Mouse (Mus musculus) forebrain, embryonic 14.5 days (tissue): ENCODE measurements around the gene Atp5h. TPM values are rescaled to one million over a fixed set of nuclear protein-coding genes. Genes with fewer than 3 reads are reported as not detected.

Experiments
- ATAC-seq: fragments of 200-750 bp; cut with Nextera tagmentation; 2 replicates; pipeline ENCODE4 v1.8.0; 2017; ENCODE audit warnings: mild to moderate bottlenecking, moderate library complexity
- DNase-seq: peaks from one replicate; pipeline ENCODE4 v3.0.0-alpha.2; 2015; ENCODE audit warnings: low spot score
- H3K27ac ChIP-seq: fragments of 300-500 bp; sonication (generic); 2 replicates; pipeline ENCODE4 v1.5.1; 2014; ENCODE audit warnings: low read depth, mild to moderate bottlenecking, control low read depth, low read length, moderate library complexity
- H3K27me3 ChIP-seq: fragments of 300-500 bp; sonication (generic); replicated peaks from 2 replicates; pipeline ENCODE4 v1.6.1; 2014; ENCODE audit warnings: low read length, control low read depth, mixed read lengths; ENCODE audit not compliant: control insufficient read depth, insufficient read depth
- H3K36me3 ChIP-seq: fragments of 300-500 bp; sonication (generic); 2 replicates; pipeline ENCODE4 v1.6.1; 2014; ENCODE audit warnings: low read length, control low read depth; ENCODE audit not compliant: control insufficient read depth, insufficient read depth
- H3K4me1 ChIP-seq: fragments of 300-500 bp; sonication (generic); 2 replicates; pipeline ENCODE4 v1.6.1; 2014; ENCODE audit warnings: antibody characterized with exemption, low read length, control low read depth; ENCODE audit not compliant: control insufficient read depth, insufficient read depth
- H3K4me2 ChIP-seq: fragments of 300-500 bp; sonication (generic); 2 replicates; pipeline ENCODE4 v1.6.1; 2014; ENCODE audit warnings: mild to moderate bottlenecking, control low read depth, low read length
- H3K4me3 ChIP-seq: fragments of 300-500 bp; sonication (generic); 2 replicates; pipeline ENCODE4 v1.5.1; 2014; ENCODE audit warnings: low read depth, low read length, control low read depth
- H3K9ac ChIP-seq: fragments of 300-500 bp; sonication (generic); 2 replicates; pipeline ENCODE4 v1.6.1; 2014; ENCODE audit warnings: mild to moderate bottlenecking, low read length, control low read depth, moderate library complexity
- H3K9me3 ChIP-seq: fragments of 300-500 bp; sonication (generic); replicated peaks from 2 replicates; pipeline ENCODE4 v1.6.1; 2016; ENCODE audit warnings: low read length, control low read depth, mixed read lengths; ENCODE audit not compliant: control insufficient read depth
- WGBS: fragments of 180-500 bp; shearing (Covaris S2); extraction: QIAGEN DNeasy Blood & Tissue Kit; methylation state at CpG from one replicate; pipeline ENCODE4 v1.1.7; 2014; 5-methylcytosine and 5-hydroxymethylcytosine counted together
- polyA plus RNA-seq: library from polyadenylated mRNA; unstranded; fragments of >200 nt; fragmentation: Nextera tagmentation; extraction: Ambion mirVana; gene quantifications from 2 replicates; pipeline ENCODE4 v1.2.1, GENCODE M21; 2014

Atp5h gene
- polyA plus RNA-seq, 1 experiment from 2014 or later: 904 TPM

GRCm38 (mm10) chr11:115430561-115430960 is 10.8 kb upstream of the Atp5h start:
- 94% methylated on average over 6 of the region's 6 CpGs for WGBS
- Histone ChIP-seq H3K4me3 (no peak overlapping the region), H3K27me3 (no peaks in the 10 kb centered on the region), H3K36me3 (peaks cover 66% of the 10 kb centered on the region), H3K9me3 (no peaks in the 10 kb centered on the region), H3K4me2 (no peak overlapping the region), H3K4me1 (no peaks in the 10 kb centered on the region), H3K9ac (no peak overlapping the region), H3K27ac (no peak overlapping the region)
- DNase-seq (no peak), ATAC-seq (no peak)

DNA sequence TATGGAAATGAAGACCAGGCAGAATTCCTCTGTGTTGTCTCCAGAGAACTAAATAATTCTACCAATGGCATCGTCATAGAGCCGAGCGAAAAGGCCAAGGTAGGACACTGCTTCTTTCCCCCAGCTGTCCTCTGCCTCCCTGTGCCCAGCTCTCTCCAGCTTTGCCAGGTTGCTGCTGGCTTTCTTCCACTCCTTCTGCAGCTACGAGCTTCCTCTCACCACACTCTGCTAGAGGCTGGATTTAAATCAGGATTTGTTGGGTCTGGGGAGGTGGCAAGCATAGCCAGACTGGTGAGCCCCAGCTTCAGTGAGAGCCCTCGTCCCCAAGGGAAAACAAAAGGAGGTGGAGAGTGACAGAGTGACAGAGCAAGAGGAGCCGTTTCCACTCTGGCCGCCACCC is 9.5 kb upstream of the Atp5h start:
- Histone ChIP-seq H3K4me2 (no peak overlapping the region), H3K27me3 (no peaks in the 10 kb centered on the region), H3K4me3 (no peak overlapping the region), H3K27ac (no peak overlapping the region), H3K9ac (no peak overlapping the region), H3K4me1 (no peaks in the 10 kb centered on the region), H3K36me3 (peaks cover 79% of the 10 kb centered on the region), H3K9me3 (no peaks in the 10 kb centered on the region)
- DNase-seq (no peak), ATAC-seq (no peak)
- WGBS: 84% methylated on average over 7 of the region's 7 CpGs

DNA sequence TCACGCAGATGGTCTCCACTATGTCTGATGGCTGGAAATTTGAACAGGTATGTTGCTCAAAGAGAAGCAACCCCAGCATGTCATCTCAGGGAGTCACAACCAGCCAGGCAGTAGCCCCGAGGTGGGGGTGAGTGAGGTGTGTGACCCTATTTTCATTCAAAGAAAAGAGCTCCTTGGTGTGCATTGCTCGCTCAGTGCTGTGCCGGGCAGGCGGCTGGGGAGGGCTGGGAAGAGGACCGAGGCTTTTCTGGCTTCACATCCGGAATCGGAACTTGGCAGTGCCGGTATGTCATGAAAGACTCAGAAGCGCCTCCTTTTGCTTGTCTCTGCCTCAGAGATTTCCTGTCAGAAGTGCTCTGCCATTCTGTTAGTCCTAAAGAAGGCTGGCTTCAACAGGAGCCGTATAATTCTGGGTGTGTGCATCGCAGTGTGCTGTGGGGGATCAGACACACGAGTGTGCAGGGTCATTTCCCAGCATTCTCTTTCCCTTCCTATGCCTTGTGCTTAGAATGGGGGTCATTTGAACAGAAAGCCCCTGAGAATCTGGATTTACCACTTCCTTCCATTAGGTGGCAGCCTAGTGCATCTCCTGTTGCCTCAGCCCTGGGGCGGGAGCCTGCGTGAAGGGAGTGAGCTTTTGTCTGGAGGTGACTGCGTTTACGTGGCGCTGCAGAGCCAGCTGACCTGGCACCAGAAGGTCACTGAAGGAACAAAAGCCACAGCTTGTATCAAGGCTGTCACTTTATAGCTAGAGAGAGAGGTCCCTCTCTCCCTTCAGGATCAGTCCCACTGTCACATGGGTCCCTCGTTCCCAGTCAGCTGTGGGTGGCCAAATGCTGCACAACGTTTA is 7.9 kb upstream of the Atp5h start:
- Histone ChIP-seq H3K9ac (peak overlapping the region; percentile 10; the same call in 1 of the 2 replicates), H3K27me3 (no peaks in the 10 kb centered on the region), H3K4me1 (no peaks in the 10 kb centered on the region), H3K9me3 (no peaks in the 10 kb centered on the region), H3K4me3 (no peak overlapping the region), H3K4me2 (peak overlapping the region; percentile 27; the same call in 1 of the 2 replicates), H3K36me3 (peaks cover 76% of the 10 kb centered on the region), H3K27ac (peak overlapping the region; percentile 23; the same call in 1 of the 2 replicates)
- 33% methylated on average over 20 of the region's 20 CpGs for WGBS
- DNase-seq: peak; percentile 90
- ATAC-seq: peak; percentile 78

DNA sequence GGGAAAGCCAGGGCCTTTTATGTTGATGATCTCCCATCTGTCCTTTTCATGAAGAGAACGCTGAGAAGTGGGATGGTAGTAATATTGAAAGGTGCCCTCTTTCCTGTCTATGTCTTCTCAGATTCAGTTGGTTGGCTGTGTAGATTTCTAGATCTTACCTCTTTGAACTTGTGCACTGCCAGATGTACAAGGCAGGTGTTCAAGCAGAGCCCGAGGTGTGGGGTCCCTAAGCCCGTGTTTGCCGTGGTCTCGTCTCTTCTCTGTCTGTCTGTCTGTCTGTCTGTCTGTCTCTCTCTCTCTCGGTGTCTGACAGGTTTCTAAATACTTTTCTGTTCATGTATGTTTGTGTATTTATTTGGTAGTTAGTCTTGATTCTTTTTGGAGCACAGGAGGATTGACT is 5.9 kb upstream of the Atp5h start:
- no peak overlapping the region for H3K27ac ChIP-seq
- no peaks in the 10 kb centered on the region for H3K9me3 ChIP-seq
- H3K36me3 ChIP-seq: peaks cover 63% of the 10 kb centered on the region
- H3K9ac ChIP-seq: no peak overlapping the region
- WGBS: 94% methylated on average over 6 of the region's 6 CpGs
- H3K4me2 ChIP-seq: no peak overlapping the region
- ATAC-seq (no peak), DNase-seq (no peak)
- peaks cover 10% of the 10 kb centered on the region; the same call in 1 of the 2 replicates for H3K4me1 ChIP-seq
- H3K4me3 ChIP-seq: no peak overlapping the region
- no peaks in the 10 kb centered on the region for H3K27me3 ChIP-seq

GRCm38 (mm10) chr11:115424666-115425065 is 4.9 kb upstream of the Atp5h start:
- H3K36me3 ChIP-seq: peaks cover 53% of the 10 kb centered on the region
- no peak for ATAC-seq
- H3K4me3 ChIP-seq: no peak overlapping the region
- no peaks in the 10 kb centered on the region for H3K9me3 ChIP-seq
- H3K4me2 ChIP-seq: no peak overlapping the region
- 86% methylated on average over 7 of the region's 7 CpGs for WGBS
- DNase-seq: no peak
- no peak overlapping the region for H3K9ac ChIP-seq
- H3K4me1 ChIP-seq: peaks cover 12% of the 10 kb centered on the region; the same call in 1 of the 2 replicates
- H3K27ac ChIP-seq: no peak overlapping the region
- H3K27me3 ChIP-seq: no peaks in the 10 kb centered on the region

DNA sequence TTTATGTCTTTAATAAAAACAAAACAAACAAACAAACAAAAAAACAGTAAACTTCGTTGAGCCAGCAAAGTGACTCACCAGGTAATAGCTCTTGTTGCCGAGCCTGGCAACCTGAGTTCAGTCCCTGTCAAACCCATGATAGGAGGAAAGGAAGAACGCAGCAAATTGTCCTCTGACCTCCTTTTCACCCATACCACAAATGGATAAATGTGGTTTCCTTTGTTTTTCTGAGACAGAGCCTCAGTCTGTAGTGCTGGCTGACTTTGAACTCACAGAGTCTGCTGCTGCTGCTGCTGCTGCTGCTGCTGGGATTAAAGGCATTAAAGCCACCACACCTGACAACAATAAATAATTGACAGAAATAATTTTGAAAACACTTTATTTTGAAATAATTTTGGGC is 3.3 kb upstream of the Atp5h start:
- ATAC-seq: no peak
- peaks cover 42% of the 10 kb centered on the region for H3K36me3 ChIP-seq
- 87% methylated on average over 3 of the region's 3 CpGs for WGBS
- no peak overlapping the region for H3K4me2 ChIP-seq
- H3K9me3 ChIP-seq: no peaks in the 10 kb centered on the region
- H3K4me3 ChIP-seq: no peak overlapping the region
- H3K4me1 ChIP-seq: peaks cover 20% of the 10 kb centered on the region
- no peak for DNase-seq
- no peak overlapping the region for H3K9ac ChIP-seq
- no peaks in the 10 kb centered on the region for H3K27me3 ChIP-seq
- H3K27ac ChIP-seq: no peak overlapping the region

DNA sequence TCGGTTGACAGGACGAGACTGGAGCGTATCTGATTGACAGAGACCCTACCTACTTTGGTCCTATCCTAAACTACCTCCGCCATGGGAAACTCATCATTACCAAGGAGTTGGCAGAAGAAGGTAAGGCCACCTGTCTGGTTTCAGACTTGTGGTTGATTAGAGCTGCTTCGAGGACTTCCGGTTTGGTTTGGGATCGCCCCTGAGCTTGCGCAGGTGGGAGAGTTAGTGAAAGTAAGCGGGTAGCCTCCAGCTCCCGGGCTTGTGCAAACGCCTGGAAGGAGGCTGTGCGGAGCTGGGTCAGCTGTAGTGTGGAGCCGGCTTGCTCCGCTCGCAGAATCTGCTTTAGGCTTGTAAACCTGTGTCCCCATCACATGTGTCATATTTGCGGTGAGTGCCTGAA is 2.2 kb upstream of the Atp5h start:
- WGBS: 91% methylated on average over 16 of the region's 16 CpGs

GRCm38 (mm10) chr11:115421328-115421727 is 1.6 kb upstream of the Atp5h start:
- H3K27ac ChIP-seq: no peak overlapping the region
- no peak for ATAC-seq
- peaks cover 20% of the 10 kb centered on the region for H3K4me1 ChIP-seq
- H3K9me3 ChIP-seq: no peaks in the 10 kb centered on the region
- WGBS: 55% methylated on average over 1 of the region's 1 CpGs
- H3K27me3 ChIP-seq: no peaks in the 10 kb centered on the region
- peak overlapping the region; percentile 98 for H3K4me2 ChIP-seq
- DNase-seq: no peak
- H3K9ac ChIP-seq: peak overlapping the region; percentile 95
- peaks cover 41% of the 10 kb centered on the region for H3K36me3 ChIP-seq
- peak overlapping the region; percentile 94; the same call in 1 of the 2 replicates for H3K4me3 ChIP-seq

More for the DNA sequence above, 2.2 kb upstream of the Atp5h start:
- no peak for ATAC-seq
- Histone ChIP-seq H3K36me3 (peaks cover 40% of the 10 kb centered on the region), H3K9ac (no peak overlapping the region), H3K4me1 (peaks cover 20% of the 10 kb centered on the region), H3K27me3 (no peaks in the 10 kb centered on the region), H3K27ac (no peak overlapping the region), H3K4me2 (no peak overlapping the region), H3K4me3 (no peak overlapping the region), H3K9me3 (no peaks in the 10 kb centered on the region)
- DNase-seq: no peak
